12 mouse cellular contexts compared by ENCODE assay signal in genomic region chr2:135650885-135651284, GRCm38 (mm10).
"Had no signal": no experiment of that assay in that cellular context is flagged by ENCODE, and none has a peak within 500 bp of the region (broad histone marks: within the 10 kb centered on the region; RNA-seq: fewer than 3 reads in every experiment).

No protein-coding gene starts in this region.

- H3K27ac ChIP-seq: kidney, embryonic 15.5 days; limb, embryonic 13.5 days; liver, embryonic 14.5 days; midbrain, embryonic 10.5 days; stomach, postnatal 0 days had no signal

- DNase-seq: kidney, postnatal 14 days; layer of hippocampus, postnatal 36 days; left cerebral cortex, postnatal 4 days; lung, adult 18-20 months; midbrain, embryonic 14.5 days; thymus, postnatal 4 days had no signal

- H3K4me2 ChIP-seq: kidney, embryonic 15.5 days; limb, embryonic 13.5 days had no signal

- H3K9me3 ChIP-seq: kidney, embryonic 15.5 days; limb, embryonic 13.5 days; midbrain, embryonic 10.5 days had no signal

- H3K36me3 ChIP-seq: kidney, embryonic 15.5 days; limb, embryonic 13.5 days; midbrain, embryonic 10.5 days had no signal

- H3K9ac ChIP-seq: kidney, embryonic 15.5 days; limb, embryonic 13.5 days; liver, embryonic 14.5 days had no signal

- H3K27me3 ChIP-seq: kidney, embryonic 15.5 days; limb, embryonic 13.5 days had no signal

- H3K4me1 ChIP-seq: kidney, embryonic 15.5 days; limb, embryonic 13.5 days; midbrain, embryonic 10.5 days had no signal

- H3K4me3 ChIP-seq: kidney, embryonic 15.5 days; limb, embryonic 13.5 days; midbrain, embryonic 10.5 days; myocyte had no signal
